Mouse (Mus musculus): ENCODE data around the gene Rnf8.
A peak's percentile ranks its signal among the peaks of the same experiment; 100 is the strongest.

Gene Rnf8

GRCm38 (mm10) chr17:29627285-29627684 lies 12.7 kb downstream of the Rnf8 start:
- DNase-seq: no peak

- peak; percentile 36 for DNase-seq
Measured at GRCm38 (mm10) chr17:29628946-29629345, 14.4 kb downstream of the Rnf8 start.

GRCm38 (mm10) chr17:29629620-29630019 lies 15.0 kb downstream of the Rnf8 start:
- DNase-seq: no peak

GRCm38 (mm10) chr17:29632312-29632711 lies 17.7 kb downstream of the Rnf8 start:
- no peak for DNase-seq

GRCm38 (mm10) chr17:29635492-29635891 lies 20.9 kb downstream of the Rnf8 start:
- DNase-seq: no peak

- peak; percentile 50 for DNase-seq
Measured at GRCm38 (mm10) chr17:29636118-29636517, 21.5 kb downstream of the Rnf8 start.

- no peak for DNase-seq
Measured at GRCm38 (mm10) chr17:29637377-29637776, 22.8 kb downstream of the Rnf8 start.

GRCm38 (mm10) chr17:29637895-29638294 lies 23.3 kb downstream of the Rnf8 start:
- no peak for DNase-seq

- DNase-seq: no peak
Measured at GRCm38 (mm10) chr17:29640971-29641370, 26.4 kb downstream of the Rnf8 start.

- no peak for DNase-seq
Measured at GRCm38 (mm10) chr17:29642219-29642618, 27.6 kb downstream of the Rnf8 start.

- DNase-seq: no peak
Measured at GRCm38 (mm10) chr17:29658249-29658648, 43.7 kb downstream of the Rnf8 start.

- peak; percentile 95 for DNase-seq
Measured at GRCm38 (mm10) chr17:29660076-29660761, 45.6 kb downstream of the Rnf8 start, which contains the start of gene Cmtr1. Cmtr1 (plus strand) TSS chr17:29660595.

- DNase-seq: no peak
Measured at GRCm38 (mm10) chr17:29660762-29661391, 46.3 kb downstream of the Rnf8 start.

- no peak for DNase-seq
Measured at GRCm38 (mm10) chr17:29662145-29662544, 47.6 kb downstream of the Rnf8 start.

GRCm38 (mm10) chr17:29668051-29668986 lies 53.7 kb downstream of the Rnf8 start:
- peak; percentile 81 for DNase-seq

GRCm38 (mm10) chr17:29669030-29669429 lies 54.4 kb downstream of the Rnf8 start:
- DNase-seq: no peak

- no peak for DNase-seq
Measured at GRCm38 (mm10) chr17:29669936-29670335, 55.3 kb downstream of the Rnf8 start.

- DNase-seq: no peak
Measured at GRCm38 (mm10) chr17:29671021-29671420, 56.4 kb downstream of the Rnf8 start.

- DNase-seq: no peak
Measured at GRCm38 (mm10) chr17:29673325-29673724, 58.7 kb downstream of the Rnf8 start.

GRCm38 (mm10) chr17:29678526-29678925 lies 63.9 kb downstream of the Rnf8 start:
- DNase-seq: no peak

- DNase-seq: no peak
Measured at GRCm38 (mm10) chr17:29679038-29679767, 64.6 kb downstream of the Rnf8 start.

- DNase-seq: peak; percentile 97
Measured at GRCm38 (mm10) chr17:29680174-29680573, 65.6 kb downstream of the Rnf8 start.

- DNase-seq: no peak
Measured at GRCm38 (mm10) chr17:29680921-29681320, 66.3 kb downstream of the Rnf8 start.

Measured in cerebellum, adult 11 months (tissue).